Mouse (Mus musculus) cerebellum, postnatal 4 days (tissue): ENCODE results near the gene Zfp629.

Source experiments
- DNase-seq, 2 experiments: peaks; one replicate each; pipeline ENCODE4 v3.0.0; 2022; ENCODE audit warnings: low spot score in 2 of 2, mixed read lengths in 1 of 2

The Zfp629 gene

GRCm38 (mm10) chr7:127614511-127614890, 1.1 kb downstream of the Zfp629 start:
- peak in 1 of 2 experiments; percentile 26 for DNase-seq

- no peak for DNase-seq
Measured at GRCm38 (mm10) chr7:127614091-127614490, 1.5 kb downstream of the Zfp629 start.

- DNase-seq: no peak
Measured at GRCm38 (mm10) chr7:127613501-127613900, 2.1 kb downstream of the Zfp629 start.

GRCm38 (mm10) chr7:127611561-127611960, 4.0 kb downstream of the Zfp629 start:
- DNase-seq: no peak

GRCm38 (mm10) chr7:127611011-127611410, 4.6 kb downstream of the Zfp629 start:
- DNase-seq: no peak

- DNase-seq: no peak
Measured at GRCm38 (mm10) chr7:127607150-127607549, 8.4 kb downstream of the Zfp629 start.

- no peak for DNase-seq
Measured at GRCm38 (mm10) chr7:127604256-127604655, 11.3 kb downstream of the Zfp629 start.

GRCm38 (mm10) chr7:127602903-127603302, 12.7 kb downstream of the Zfp629 start:
- no peak for DNase-seq

GRCm38 (mm10) chr7:127601735-127602134, 13.9 kb downstream of the Zfp629 start:
- DNase-seq: no peak

- DNase-seq: no peak
Measured at GRCm38 (mm10) chr7:127600612-127601011, 15.0 kb downstream of the Zfp629 start.

GRCm38 (mm10) chr7:127596747-127597146, 18.9 kb downstream of the Zfp629 start:
- DNase-seq: no peak

- DNase-seq: no peak
Measured at GRCm38 (mm10) chr7:127592575-127592974, 23.0 kb downstream of the Zfp629 start.

GRCm38 (mm10) chr7:127591108-127591507, 24.5 kb downstream of the Zfp629 start:
- no peak for DNase-seq

GRCm38 (mm10) chr7:127589637-127590036, 26.0 kb downstream of the Zfp629 start:
- no peak for DNase-seq

GRCm38 (mm10) chr7:127588901-127589300, 26.7 kb downstream of the Zfp629 start:
- DNase-seq: no peak

- DNase-seq: peak; percentile 62 to 86
Measured at GRCm38 (mm10) chr7:127588011-127588871, 27.4 kb downstream of the Zfp629 start, which contains the start of the genes Ccdc189 and Rnf40. Ccdc189 (minus strand) TSS chr7:127588595. Rnf40 (plus strand) TSS chr7:127588767.

- DNase-seq: no peak
Measured at GRCm38 (mm10) chr7:127587196-127587595, 28.4 kb downstream of the Zfp629 start.

- DNase-seq: no peak
Measured at GRCm38 (mm10) chr7:127586149-127586548, 29.4 kb downstream of the Zfp629 start.

- DNase-seq: no peak
Measured at GRCm38 (mm10) chr7:127585031-127585430, 30.6 kb downstream of the Zfp629 start.

- no peak for DNase-seq
Measured at GRCm38 (mm10) chr7:127583260-127583659, 32.3 kb downstream of the Zfp629 start.

GRCm38 (mm10) chr7:127574115-127574514, 41.5 kb downstream of the Zfp629 start:
- DNase-seq: no peak

GRCm38 (mm10) chr7:127573503-127574008, 42.0 kb downstream of the Zfp629 start:
- no peak for DNase-seq

GRCm38 (mm10) chr7:127572895-127573471, 42.6 kb downstream of the Zfp629 start, which contains the start of gene Phkg2:
Phkg2 (plus strand) TSS chr7:127573340.
- peak; percentile 55 to 79 for DNase-seq
